Mouse (Mus musculus) MN1 (cell line): ENCODE data around the gene Kif5a.
A peak's percentile ranks its signal among the peaks of the same experiment; 100 is the strongest.
"Not testable (repeated sequence)": the region's sequence is repeated elsewhere in the genome, so short reads cannot be mapped to it uniquely, and the experiment has no call there.

ENCODE experiments used
- DNase-seq: peaks from one replicate; pipeline ENCODE4 v3.0.0-alpha.2; 2016; ENCODE audit warnings: low spot score

Kif5a gene

DNA sequence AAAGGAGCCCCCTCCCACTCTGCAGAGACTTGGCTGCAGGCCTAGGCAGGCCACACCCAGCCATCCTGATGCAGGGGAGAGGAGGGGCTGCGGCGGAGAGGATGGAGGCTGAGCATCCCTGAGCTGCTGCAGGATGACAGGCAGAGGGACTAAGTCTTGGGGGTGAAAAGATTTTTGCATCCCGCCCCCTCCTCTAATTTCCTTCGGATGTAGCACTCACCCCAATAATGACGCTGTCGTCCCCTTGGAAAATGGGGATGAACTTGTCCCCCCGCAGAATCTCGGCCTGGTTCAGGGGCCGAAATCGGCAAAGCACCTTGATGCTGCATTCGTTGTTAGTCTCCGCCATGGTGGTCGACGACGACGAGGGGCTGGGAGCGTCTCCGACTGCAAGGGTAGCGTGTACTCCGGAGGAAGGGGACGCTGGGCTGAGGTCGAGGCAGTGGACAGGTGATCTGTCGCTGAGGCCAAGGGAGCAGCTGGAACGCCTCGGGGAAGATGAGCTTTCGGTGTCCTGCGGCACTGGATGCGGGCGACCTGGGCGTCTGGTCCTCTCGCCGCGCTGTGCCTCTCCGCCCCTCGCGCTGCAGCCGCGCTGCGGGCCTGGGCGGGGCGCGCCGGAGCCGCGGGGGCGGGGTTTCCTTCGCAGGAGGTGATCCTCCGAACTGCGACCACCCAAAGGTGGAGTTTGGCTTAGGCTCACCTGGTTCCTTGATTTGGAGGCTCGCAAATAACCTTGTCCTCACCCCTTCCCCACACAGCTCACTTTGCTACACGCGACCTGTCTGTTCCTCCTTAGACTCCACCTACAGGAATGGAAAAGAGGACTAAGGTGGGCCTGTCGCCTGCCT lies at the start of gene Kif5a:
Kif5a (minus strand) TSS at position 801 of the 851 bp plus-strand sequence.
- peak; percentile 82 for DNase-seq

- DNase-seq = no peak
Measured at GRCm38 (mm10) chr10:127312858-127313257, 49.7 kb upstream of the Kif5a start.

GRCm38 (mm10) chr10:127312356-127312676 lies 49.2 kb upstream of the Kif5a start:
- peak; percentile 96 for DNase-seq

- peak; percentile 99 for DNase-seq
Measured at GRCm38 (mm10) chr10:127311476-127312355, 48.6 kb upstream of the Kif5a start, which contains the start of gene Mars. Gene Mars, minus strand, starts transcription at chr10:127311786.

DNA sequence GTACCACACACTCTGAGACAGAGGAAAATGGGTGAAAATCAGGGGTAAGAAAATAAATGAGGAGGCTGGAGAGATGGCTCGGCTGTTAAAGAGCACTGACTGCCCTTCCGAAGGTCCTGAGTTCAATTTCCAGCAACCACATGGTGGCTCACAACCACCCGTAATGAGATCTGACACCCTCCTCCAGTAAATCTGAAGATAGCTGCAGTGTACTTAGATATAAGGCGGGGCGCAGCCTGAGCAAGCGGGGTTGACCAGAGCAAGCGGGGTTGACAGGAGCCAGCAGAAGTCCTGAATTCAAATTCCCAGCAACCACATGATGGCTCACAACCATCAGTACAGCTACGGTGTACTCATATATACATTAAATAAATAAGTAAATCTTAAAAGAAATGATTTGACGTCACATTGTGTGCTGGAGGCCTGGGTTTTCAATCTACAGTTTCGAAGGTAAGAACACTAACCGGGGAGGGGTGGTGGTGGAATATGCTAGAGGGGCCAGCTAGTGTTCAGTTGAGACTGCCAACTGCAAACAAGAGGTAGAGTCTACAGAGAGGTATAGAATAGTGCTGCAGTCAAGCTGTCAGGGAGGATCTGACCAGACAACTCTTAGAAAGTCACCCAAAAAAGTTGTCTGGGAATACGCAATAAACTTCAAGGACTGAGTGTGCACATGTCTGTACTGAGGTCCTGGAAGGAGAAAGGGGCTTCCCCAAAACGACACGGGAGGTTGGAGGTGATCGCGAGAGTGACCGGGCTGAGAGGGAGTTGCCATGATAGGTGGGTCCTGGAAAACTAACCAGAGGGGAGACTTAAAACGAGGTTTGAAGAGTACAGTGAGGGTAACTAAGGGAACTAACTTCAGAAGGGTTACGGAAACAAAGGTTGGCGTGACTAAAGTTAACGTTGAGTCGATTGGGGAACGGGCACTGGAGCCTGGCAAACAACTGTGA lies 47.7 kb upstream of the Kif5a start:
- DNase-seq = peak; percentile 95

DNA sequence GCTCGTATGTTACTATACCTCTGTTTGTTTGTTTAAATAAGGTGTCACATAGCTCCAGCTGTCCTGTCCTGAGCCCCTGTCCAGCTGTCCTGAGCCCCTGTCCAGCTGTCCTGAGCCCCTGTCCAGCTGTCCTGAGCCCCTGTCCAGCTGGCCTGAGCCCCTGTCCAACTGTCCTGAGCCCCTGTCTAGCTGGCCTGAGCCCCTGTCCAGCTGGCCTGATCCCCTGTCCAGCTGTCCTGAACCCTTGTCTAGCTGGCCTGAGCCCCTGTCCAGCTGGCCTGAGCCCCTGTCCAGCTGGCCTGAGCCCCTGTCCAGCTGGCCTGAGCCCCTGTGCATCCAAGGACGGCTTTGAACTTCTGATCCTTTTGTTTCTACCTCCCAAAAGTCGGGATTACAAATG lies 46.0 kb upstream of the Kif5a start:
- not testable (repeated sequence) for DNase-seq

DNA sequence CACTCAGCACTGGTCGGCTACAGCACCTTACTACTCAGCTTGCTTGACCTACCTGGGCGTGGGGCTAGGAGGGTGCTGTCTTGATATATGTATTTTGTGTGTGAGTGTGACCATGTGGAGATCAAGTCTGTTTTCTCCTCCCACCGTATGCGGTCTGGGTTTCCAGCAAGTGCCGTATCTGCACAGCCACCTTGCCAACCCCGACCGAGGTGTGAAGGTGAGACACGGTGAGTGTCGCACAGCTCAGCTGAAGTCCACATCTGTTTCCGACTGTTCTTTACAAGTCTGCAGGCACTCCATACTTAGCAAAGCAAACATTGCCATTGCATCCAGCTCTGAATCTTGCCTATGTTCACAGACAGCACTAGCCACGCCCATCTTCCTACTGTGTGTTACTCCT lies 40.0 kb upstream of the Kif5a start:
- DNase-seq = no peak

- DNase-seq = no peak
Measured at GRCm38 (mm10) chr10:127300361-127300760, 37.2 kb upstream of the Kif5a start.

GRCm38 (mm10) chr10:127297015-127297871 lies 34.1 kb upstream of the Kif5a start:
- no peak for DNase-seq

GRCm38 (mm10) chr10:127295986-127296794 lies 33.0 kb upstream of the Kif5a start:
- no peak for DNase-seq

GRCm38 (mm10) chr10:127294895-127295510 lies 31.9 kb upstream of the Kif5a start:
- DNase-seq = no peak

DNA sequence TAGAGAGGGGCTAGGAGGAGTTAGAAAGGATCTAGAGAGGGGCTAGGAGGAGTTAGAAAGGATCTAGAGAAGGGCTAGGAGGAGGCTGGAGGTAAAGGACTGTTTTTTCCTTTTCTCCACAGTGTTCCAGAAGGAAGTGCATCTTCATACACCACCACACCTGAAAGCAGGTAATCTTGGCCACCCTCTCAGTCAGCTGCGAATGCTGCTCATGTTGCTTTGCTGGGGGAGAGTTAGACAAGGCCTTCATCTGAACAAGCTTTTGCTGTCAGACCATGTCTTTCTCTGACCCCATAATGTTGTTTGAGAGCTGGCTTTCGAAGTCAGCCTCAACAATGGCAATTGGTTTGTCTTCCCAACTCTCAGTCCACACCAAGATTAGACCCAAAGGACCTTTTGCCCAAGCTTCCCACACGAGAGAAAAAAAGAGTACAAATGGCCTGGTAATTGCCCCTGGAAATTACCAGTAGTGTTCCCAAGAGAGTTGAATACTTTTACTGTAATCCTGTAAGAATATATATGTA lies 30.5 kb upstream of the Kif5a start:
- DNase-seq = no peak

DNA sequence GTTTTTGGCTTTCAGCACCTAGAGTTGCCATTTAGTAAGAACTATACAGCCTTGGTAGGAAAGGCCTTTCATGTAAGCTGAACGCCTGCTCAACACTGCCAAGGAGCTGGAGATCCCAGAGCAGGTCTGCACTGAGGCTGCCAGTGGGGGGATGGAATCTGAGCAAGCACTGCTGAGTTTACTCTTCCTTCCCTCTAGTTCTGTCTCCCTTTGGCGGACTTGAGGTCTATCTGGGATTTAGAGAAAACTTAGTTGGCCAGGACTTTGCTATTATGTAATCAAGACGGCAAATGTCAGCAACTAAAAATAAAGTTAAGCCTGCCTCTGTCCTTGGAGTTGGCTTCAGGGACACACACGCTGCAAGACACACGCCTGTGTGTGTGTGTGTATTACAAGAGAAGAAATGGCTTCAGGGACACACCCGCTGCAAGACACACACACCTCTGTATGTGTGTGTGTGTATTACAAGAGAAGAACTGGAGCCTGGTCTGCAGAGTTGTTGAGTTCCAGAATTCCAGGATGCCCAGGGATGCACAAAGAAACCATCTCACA lies 29.9 kb upstream of the Kif5a start:
- DNase-seq = no peak

DNA sequence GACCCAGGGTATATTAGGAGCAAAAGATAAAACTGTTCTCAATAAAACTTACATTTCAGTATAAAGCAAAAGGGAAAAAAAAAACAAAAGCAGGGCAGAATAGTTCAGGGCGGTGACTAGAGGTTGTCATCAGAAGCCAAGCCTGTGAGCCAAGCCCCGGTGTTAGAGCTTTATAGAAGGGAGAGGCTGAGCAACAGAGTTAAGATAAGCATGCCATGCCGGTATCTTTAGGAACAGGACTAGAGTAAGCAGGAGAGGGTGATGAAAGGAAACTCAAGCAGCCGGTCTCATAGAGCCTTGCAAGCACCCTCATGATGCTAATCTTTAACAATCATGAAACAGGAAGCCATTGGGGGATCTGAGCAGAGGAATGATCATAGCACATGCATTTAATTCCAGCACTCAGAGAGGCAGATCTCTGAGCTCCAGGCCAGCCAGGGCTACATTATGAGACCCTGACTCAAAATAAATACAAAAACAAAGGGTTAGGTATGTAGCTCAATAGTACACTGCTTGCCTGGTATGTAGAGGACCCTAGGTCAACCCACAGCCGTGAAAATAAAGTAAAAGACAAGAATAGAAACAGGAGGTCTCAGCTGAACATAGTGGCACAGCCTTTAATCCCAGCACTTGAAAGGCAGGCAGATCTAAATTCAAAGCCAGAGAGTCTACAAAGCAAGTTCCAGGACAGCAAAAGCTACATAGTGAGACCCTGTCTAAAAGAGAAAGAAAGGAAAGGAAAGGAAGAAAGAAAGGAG lies 28.9 kb upstream of the Kif5a start:
- DNase-seq = peak; percentile 54

- DNase-seq = peak; percentile 94
Measured at GRCm38 (mm10) chr10:127290930-127291880, 28.1 kb upstream of the Kif5a start.

DNA sequence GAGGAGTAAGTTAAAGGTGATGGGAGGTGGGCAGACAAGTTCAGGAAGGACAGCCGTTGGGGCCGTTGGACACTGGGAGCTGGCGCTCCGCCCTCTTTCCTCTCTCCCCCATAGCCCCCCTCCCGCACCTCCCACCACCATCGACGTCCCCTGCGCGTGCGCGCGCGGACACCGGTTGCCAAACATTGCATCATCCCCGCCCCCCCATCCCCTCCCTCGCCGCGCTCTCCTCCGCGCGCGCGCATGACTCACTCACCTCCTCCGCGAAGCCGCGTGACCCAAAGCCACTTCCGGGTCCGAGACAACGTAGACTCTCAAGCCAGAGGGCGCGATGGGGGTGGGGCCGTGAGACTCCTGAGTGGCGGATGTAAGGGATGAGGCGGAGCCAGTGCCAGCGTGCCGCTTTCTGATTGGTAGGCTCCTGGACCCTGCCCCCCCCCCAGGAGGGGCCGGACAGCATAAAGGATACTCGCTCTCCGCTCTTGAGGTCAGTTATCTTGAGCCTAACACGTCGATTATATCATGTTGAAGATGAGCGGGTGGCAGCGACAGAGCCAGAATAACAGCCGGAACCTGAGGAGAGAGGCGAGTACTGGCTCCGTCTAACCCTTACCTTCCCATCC lies 27.3 kb upstream of the Kif5a start:
- DNase-seq = peak; percentile 100
